Mouse (Mus musculus): ENCODE measurements around the gene Zic5.
A peak's percentile ranks its signal among the peaks of the same experiment; 100 is the strongest.

The Zic5 gene

GRCm38 (mm10) chr14:122464763-122465741 lies at the start of gene Zic5:
TSS of gene Zic5 (minus strand) at chr14:122465677.
- DNase-seq, result peak; percentile 93

GRCm38 (mm10) chr14:122513511-122514036 lies 48.1 kb upstream of the Zic5 start:
- no peak for DNase-seq

- no peak for DNase-seq
These were observed 46.0 kb upstream of the Zic5 start for GRCm38 (mm10) chr14:122511519-122511918.

- DNase-seq, result no peak
These were observed 43.6 kb upstream of the Zic5 start for GRCm38 (mm10) chr14:122509058-122509457.

- no peak for DNase-seq
These were observed 26.5 kb upstream of the Zic5 start for GRCm38 (mm10) chr14:122492015-122492414.

GRCm38 (mm10) chr14:122491521-122491920 lies 26.0 kb upstream of the Zic5 start:
- DNase-seq, result no peak

- peak; percentile 74 for DNase-seq
These were observed 25.2 kb upstream of the Zic5 start, which contains the start of gene Gm10837 for GRCm38 (mm10) chr14:122490441-122491328. TSS of gene Gm10837 (plus strand) at chr14:122490586.

GRCm38 (mm10) chr14:122489686-122490414 lies 24.4 kb upstream of the Zic5 start:
- no peak for DNase-seq

GRCm38 (mm10) chr14:122489041-122489440 lies 23.6 kb upstream of the Zic5 start:
- no peak for DNase-seq

- DNase-seq, result no peak
These were observed 21.9 kb upstream of the Zic5 start for GRCm38 (mm10) chr14:122487366-122487765.

- DNase-seq, result no peak
These were observed 21.1 kb upstream of the Zic5 start for GRCm38 (mm10) chr14:122486611-122487010.

GRCm38 (mm10) chr14:122485635-122486181 lies 20.2 kb upstream of the Zic5 start:
- DNase-seq, result no peak

- peak; percentile 66 for DNase-seq
These were observed 19.5 kb upstream of the Zic5 start for GRCm38 (mm10) chr14:122484844-122485551.

GRCm38 (mm10) chr14:122484458-122484843 lies 19.0 kb upstream of the Zic5 start:
- no peak for DNase-seq

- peak; percentile 89 for DNase-seq
These were observed 18.3 kb upstream of the Zic5 start for GRCm38 (mm10) chr14:122483556-122484421.

GRCm38 (mm10) chr14:122483024-122483385 lies 17.5 kb upstream of the Zic5 start:
- peak; percentile 29 for DNase-seq

GRCm38 (mm10) chr14:122482081-122483023 lies 16.9 kb upstream of the Zic5 start:
- DNase-seq, result peak; percentile 64

GRCm38 (mm10) chr14:122481181-122481580 lies 15.7 kb upstream of the Zic5 start:
- DNase-seq, result peak; percentile 71

GRCm38 (mm10) chr14:122480355-122480754 lies 14.9 kb upstream of the Zic5 start:
- peak; percentile 17 for DNase-seq
